Mouse (Mus musculus): ENCODE data around the gene Pln.

Pln gene

DNA sequence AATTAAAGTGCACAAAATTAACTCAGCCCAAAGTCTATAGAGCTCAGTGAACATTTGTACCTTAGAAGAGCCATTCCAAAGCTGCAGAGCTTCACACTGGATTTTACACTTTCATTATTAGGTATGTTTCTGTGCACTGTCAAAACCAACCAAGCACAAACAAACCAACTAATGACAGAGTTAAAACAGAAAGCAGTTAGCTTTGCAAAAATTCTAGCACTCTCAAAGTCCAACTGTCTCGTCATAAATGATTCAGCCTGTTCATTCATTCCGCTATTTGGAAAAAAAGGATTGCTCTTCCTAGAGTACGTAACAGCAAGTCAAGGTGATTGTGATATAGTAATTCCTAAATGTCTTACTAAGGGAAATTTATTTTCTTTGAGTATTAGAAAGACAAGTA lies 21.5 kb downstream of the Pln start:
- in situ Hi-C loops (cut with MboI, MseI), result loop anchor here (10.0 kb wide), 1 partner anchor 256 kb away; no protein-coding TSS in a partner anchor

DNA sequence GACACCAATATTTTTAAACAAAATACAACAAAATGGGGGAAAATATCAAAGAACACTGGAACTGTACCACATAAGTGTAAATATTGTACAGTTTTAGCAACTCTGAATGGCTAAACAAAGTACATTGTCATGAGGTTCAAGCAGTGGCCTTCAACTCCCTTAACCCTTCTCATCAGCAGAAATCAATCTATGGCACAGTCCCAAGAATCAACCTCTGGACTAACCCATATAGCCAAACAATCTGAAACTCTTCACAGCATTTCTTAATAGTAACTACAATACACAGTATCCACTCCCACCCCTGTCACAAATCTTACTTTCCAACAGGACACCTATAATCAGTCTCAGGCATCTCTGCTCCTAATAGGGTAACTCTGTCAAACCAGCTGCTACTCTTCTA lies 26.8 kb downstream of the Pln start:
- in situ Hi-C loops (cut with MboI, MseI), result no loop called here

- in situ Hi-C loops (cut with MboI, MseI), result no loop called here
These were observed 29.8 kb downstream of the Pln start for GRCm38 (mm10) chr10:53367265-53367664.

GRCm38 (mm10) chr10:53373885-53374578 lies 36.6 kb downstream of the Pln start:
- in situ Hi-C loops (cut with MboI, MseI), result no loop called here

- in situ Hi-C loops (cut with MboI, MseI), result no loop called here
These were observed 39.6 kb downstream of the Pln start for GRCm38 (mm10) chr10:53377096-53377495.

- in situ Hi-C loops (cut with MboI, MseI), result no loop called here
These were observed 40.8 kb downstream of the Pln start for GRCm38 (mm10) chr10:53378296-53378695.

- in situ Hi-C loops (cut with MboI, MseI), result no loop called here
These were observed 41.7 kb downstream of the Pln start for GRCm38 (mm10) chr10:53378981-53379708.

- in situ Hi-C loops (cut with MboI, MseI), result loop anchor here (10.0 kb wide), 1 partner anchor 885 kb away; no protein-coding TSS in a partner anchor
These were observed 42.2 kb downstream of the Pln start, which contains the start of gene Cep85l for GRCm38 (mm10) chr10:53379709-53380106. Gene Cep85l, minus strand, starts transcription at chr10:53379947.

DNA sequence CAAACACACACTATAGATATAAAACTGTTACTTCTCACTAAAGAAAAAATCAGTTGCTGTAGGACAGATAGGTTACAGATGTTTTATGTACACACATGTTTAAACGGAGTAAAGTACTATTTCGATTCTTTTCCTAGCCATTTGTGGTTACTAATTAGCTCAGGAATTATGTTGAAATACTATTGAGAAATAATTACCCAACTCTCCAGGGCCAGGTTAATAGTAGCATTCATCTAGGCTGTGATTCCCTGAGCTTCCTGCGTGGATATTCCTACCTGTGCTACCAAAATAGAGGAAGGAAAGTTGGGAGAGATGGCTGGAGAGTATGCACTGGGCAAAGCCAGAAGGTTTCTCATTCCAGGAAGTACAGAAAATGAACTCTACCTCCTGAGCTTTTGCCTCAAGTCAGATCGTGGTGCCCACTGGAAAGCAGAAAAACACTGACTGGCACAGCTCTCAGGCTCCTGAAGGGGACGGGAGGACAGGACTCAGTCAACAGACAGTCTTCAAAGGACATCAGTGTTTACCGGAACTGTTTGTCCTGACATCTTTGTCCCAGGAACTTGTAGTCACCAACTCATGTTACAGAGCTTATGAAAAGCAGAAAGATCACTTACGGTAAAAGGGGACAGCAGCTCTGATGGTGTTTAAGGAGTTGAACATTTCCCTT lies 45.4 kb downstream of the Pln start:
- in situ Hi-C loops (cut with MboI, MseI), result loop anchor here (10.0 kb wide), 1 partner anchor 882 kb away; no protein-coding TSS in a partner anchor

- in situ Hi-C loops (cut with MboI, MseI), result loop anchor here (10.0 kb wide), 1 partner anchor 880 kb away; no protein-coding TSS in a partner anchor
These were observed 47.4 kb downstream of the Pln start for GRCm38 (mm10) chr10:53384896-53385295.

GRCm38 (mm10) chr10:53385438-53385837 lies 48.0 kb downstream of the Pln start:
- in situ Hi-C loops (cut with MboI, MseI), result loop anchor here (10.0 kb wide), 1 partner anchor 879 kb away; no protein-coding TSS in a partner anchor

GRCm38 (mm10) chr10:53388227-53388920 lies 50.9 kb downstream of the Pln start:
- in situ Hi-C loops (cut with MboI, MseI), result loop anchor here (10.0 kb wide), 1 partner anchor 876 kb away; no protein-coding TSS in a partner anchor

DNA sequence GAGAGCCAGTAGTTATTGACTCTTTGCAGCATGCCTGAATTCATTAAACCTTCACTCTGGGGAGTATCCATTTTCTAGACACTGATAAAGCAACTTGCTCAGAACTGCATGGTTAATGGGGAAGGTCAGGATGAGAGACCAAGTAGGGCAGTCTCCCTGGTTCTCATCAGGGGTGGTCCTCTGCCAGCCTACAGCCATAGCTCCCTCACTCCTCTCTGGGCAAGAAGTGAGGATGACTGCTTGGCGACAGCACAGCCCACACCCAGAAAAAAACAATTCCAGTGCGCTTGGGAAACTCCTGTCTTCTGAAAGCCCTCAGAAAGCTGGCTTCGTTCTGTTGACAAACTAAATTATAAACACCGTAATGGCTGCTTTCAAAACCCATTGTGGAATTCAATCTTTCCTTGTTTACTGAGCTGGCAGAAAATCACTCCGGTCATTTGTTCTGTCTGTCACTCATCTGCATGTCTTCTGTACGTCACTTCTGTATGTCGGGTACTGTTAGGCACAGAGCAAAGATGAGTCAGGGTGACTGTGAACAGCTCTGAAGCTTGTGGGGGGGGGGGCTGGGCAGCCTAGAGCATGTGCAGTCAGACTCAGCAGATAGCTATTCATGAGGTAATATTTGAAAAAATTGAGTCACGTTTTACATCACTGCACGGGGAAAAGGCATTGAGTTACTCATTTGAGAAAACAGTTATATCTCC lies 57.6 kb downstream of the Pln start:
- in situ Hi-C loops (cut with MboI, MseI), result no loop called here

Data from T-helper 1 cell (primary cell).